Mouse (Mus musculus) embryonic facial prominence, embryonic 12.5 days (tissue): ENCODE measurements at regions not wholly inside any gene's neighbourhood (a gene's known extent, or its start where the extent isn't known, plus 50 kb on each side); places are given as distances from the start of the nearest gene placed in this dataset.

ENCODE experiments used
- ATAC-seq: fragments of 200-750 bp; cut with Nextera tagmentation; 2 replicates; pipeline ENCODE4 v1.8.0; 2017; ENCODE audit not compliant: insufficient number of reproducible peaks, insufficient read depth, low FRiP score, low TSS enrichment
- H3K27ac ChIP-seq: fragments of 300-500 bp; sonication (generic); 2 replicates; pipeline ENCODE4 v1.5.1; 2016; ENCODE audit warnings: mild to moderate bottlenecking
- H3K27me3 ChIP-seq: fragments of 300-500 bp; sonication (generic); 2 replicates; pipeline ENCODE4 v1.6.1; 2016; ENCODE audit warnings: mild to moderate bottlenecking, moderate library complexity
- H3K36me3 ChIP-seq: fragments of 300-500 bp; sonication (generic); 2 replicates; pipeline ENCODE4 v1.6.1; 2016; ENCODE audit warnings: mild to moderate bottlenecking
- H3K4me1 ChIP-seq: fragments of 300-500 bp; sonication (generic); 2 replicates; pipeline ENCODE4 v1.6.1; 2016
- H3K4me2 ChIP-seq: fragments of 300-500 bp; sonication (generic); replicated peaks from 2 replicates; pipeline ENCODE4 v1.6.1; 2016; ENCODE audit warnings: mild to moderate bottlenecking, moderate library complexity
- H3K4me3 ChIP-seq: fragments of 300-500 bp; sonication (generic); 2 replicates; pipeline ENCODE4 v1.5.1; 2016; ENCODE audit warnings: mild to moderate bottlenecking
- H3K9ac ChIP-seq: fragments of 300-500 bp; sonication (generic); 2 replicates; pipeline ENCODE4 v1.6.1; 2016; ENCODE audit warnings: mild to moderate bottlenecking, moderate library complexity
- H3K9me3 ChIP-seq: fragments of 300-500 bp; sonication (generic); 2 replicates; pipeline ENCODE4 v1.6.1; 2016; ENCODE audit warnings: mild to moderate bottlenecking, moderate library complexity
- WGBS: fragments of 180-500 bp; shearing (Covaris S2); methylation state at CpG from one replicate; pipeline ENCODE4 v1.1.7; 2016; 5-methylcytosine and 5-hydroxymethylcytosine counted together

- WGBS, result 0% methylated on average over 3 of the region's 3 CpGs
These were observed 374.2 kb upstream of the Fam49b start for GRCm38 (mm10) chr15:64434502-64434901.

GRCm38 (mm10) chr15:64434908-64435307, 374.6 kb upstream of the Fam49b start:
- H3K27ac ChIP-seq, result no peak overlapping the region
- H3K4me2 ChIP-seq, result no peak overlapping the region
- H3K27me3 ChIP-seq, result no peaks in the 10 kb centered on the region
- H3K4me3 ChIP-seq, result no peak overlapping the region
- no peak overlapping the region for H3K9ac ChIP-seq
- H3K36me3 ChIP-seq, result no peaks in the 10 kb centered on the region
- H3K9me3 ChIP-seq, result no peaks in the 10 kb centered on the region
- WGBS, result 83% methylated on average over 2 of the region's 2 CpGs
- H3K4me1 ChIP-seq, result no peaks in the 10 kb centered on the region; the same call in 1 of the 2 replicates
- no peak for ATAC-seq

More at GRCm38 (mm10) chr15:64434502-64434901, 374.2 kb upstream of the Fam49b start:
- H3K4me2 ChIP-seq, result no peak overlapping the region
- no peaks in the 10 kb centered on the region for H3K9me3 ChIP-seq
- no peak for ATAC-seq
- H3K27me3 ChIP-seq, result no peaks in the 10 kb centered on the region
- no peaks in the 10 kb centered on the region for H3K36me3 ChIP-seq
- no peaks in the 10 kb centered on the region; the same call in 1 of the 2 replicates for H3K4me1 ChIP-seq
- H3K4me3 ChIP-seq, result no peak overlapping the region
- no peak overlapping the region for H3K9ac ChIP-seq
- no peak overlapping the region for H3K27ac ChIP-seq

GRCm38 (mm10) chr15:64445076-64445475, 372.4 kb upstream of the Gm21798 start:
- H3K9me3 ChIP-seq, result no peaks in the 10 kb centered on the region
- no peak for ATAC-seq
- H3K4me2 ChIP-seq, result no peak overlapping the region
- no peaks in the 10 kb centered on the region for H3K4me1 ChIP-seq
- H3K36me3 ChIP-seq, result no peaks in the 10 kb centered on the region
- H3K9ac ChIP-seq, result no peak overlapping the region
- WGBS, result 71% methylated on average over 4 of the region's 4 CpGs
- no peaks in the 10 kb centered on the region for H3K27me3 ChIP-seq
- H3K27ac ChIP-seq, result no peak overlapping the region
- no peak overlapping the region for H3K4me3 ChIP-seq

DNA sequence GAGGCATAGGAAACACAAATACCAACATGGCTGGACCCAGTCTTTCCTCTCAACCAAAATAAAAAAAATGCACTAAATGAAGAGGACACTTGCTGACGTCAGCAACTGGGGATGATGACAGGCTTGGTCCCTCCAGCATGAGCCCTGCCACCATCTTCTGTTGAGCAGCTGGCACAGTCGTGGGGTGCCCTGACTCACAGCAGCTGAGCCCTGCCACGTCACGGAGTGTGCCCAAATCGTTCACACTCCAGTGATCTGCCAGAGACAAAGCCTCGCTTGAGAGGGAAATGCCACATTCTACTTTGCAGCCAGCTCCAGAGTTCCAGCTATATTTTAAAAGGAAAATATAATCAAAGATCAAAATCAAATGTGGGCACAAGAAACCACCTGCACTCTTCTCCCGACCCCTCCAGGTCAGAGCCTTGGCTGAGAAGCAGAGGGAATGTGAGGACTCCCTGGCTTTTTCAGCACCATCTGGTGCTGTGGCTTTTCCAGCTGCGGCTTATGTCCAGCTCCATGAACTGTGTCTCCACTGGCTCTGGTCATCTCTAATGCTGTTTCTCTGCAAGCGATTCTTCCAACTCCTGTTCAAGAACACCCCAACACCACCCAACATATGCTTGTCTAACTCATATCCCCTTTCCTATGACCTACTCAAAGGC, 371.0 kb upstream of the Gm21798 start:
- 76% methylated on average over 9 of the region's 9 CpGs for WGBS
- H3K4me2 ChIP-seq, result no peak overlapping the region
- no peaks in the 10 kb centered on the region for H3K36me3 ChIP-seq
- H3K9ac ChIP-seq, result no peak overlapping the region
- H3K4me1 ChIP-seq, result no peaks in the 10 kb centered on the region
- no peaks in the 10 kb centered on the region for H3K9me3 ChIP-seq
- H3K27ac ChIP-seq, result no peak overlapping the region
- H3K4me3 ChIP-seq, result no peak overlapping the region
- 0 out of 2 replicates have a peak, but pooled peaks have one; percentile 64 for ATAC-seq
- no peaks in the 10 kb centered on the region for H3K27me3 ChIP-seq

- H3K4me2 ChIP-seq, result no peak overlapping the region
- no peak overlapping the region for H3K4me3 ChIP-seq
- no peak for ATAC-seq
- H3K27ac ChIP-seq, result no peak overlapping the region
- H3K9me3 ChIP-seq, result no peaks in the 10 kb centered on the region
- no peaks in the 10 kb centered on the region for H3K4me1 ChIP-seq
- no peaks in the 10 kb centered on the region for H3K36me3 ChIP-seq
- H3K9ac ChIP-seq, result no peak overlapping the region
- H3K27me3 ChIP-seq, result no peaks in the 10 kb centered on the region
- 71% methylated on average over 5 of the region's 5 CpGs for WGBS
These were observed 370.1 kb upstream of the Gm21798 start for GRCm38 (mm10) chr15:64447239-64447952.

DNA sequence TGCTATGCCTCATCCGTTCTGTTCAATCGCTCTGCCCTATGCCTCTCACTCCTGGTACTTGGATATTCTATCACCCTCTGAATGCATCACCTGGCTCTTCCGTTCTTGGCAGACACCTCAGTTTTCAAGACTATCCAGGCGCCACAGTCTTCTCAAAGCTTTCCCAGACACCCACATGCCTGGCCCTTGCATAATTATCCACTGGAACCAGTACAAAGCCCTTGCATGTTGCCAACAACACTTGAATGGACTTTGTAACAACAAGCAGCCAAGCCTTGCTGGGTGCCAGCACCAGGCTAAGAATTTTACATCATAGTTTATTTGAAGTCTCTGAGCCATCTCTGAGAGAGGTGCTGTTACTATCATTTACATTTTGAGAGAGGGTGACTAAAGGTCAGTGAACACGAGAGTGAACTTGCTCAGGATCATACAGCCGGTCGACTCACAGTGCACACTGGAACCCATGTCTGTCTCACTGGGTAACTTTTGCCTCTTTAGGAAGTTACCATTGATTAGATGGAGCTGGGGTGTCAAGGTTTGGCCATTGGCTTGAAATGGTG, 368.8 kb upstream of the Gm21798 start:
- ATAC-seq, result no peak
- Histone ChIP-seq H3K9ac (no peak overlapping the region), H3K4me3 (no peak overlapping the region), H3K36me3 (no peaks in the 10 kb centered on the region), H3K4me2 (no peak overlapping the region), H3K4me1 (no peaks in the 10 kb centered on the region), H3K9me3 (no peaks in the 10 kb centered on the region), H3K27ac (no peak overlapping the region), H3K27me3 (no peaks in the 10 kb centered on the region)
- WGBS, result 89% methylated on average over 7 of the region's 7 CpGs

- Histone ChIP-seq H3K27ac (no peak overlapping the region), H3K36me3 (no peaks in the 10 kb centered on the region), H3K4me1 (no peaks in the 10 kb centered on the region), H3K4me3 (no peak overlapping the region), H3K4me2 (no peak overlapping the region), H3K27me3 (no peaks in the 10 kb centered on the region), H3K9ac (no peak overlapping the region), H3K9me3 (no peaks in the 10 kb centered on the region)
- WGBS, result 84% methylated on average over 1 of the region's 1 CpGs
- ATAC-seq, result no peak
These were observed 346.8 kb upstream of the Gm21798 start for GRCm38 (mm10) chr15:64470743-64471142.

- no peak overlapping the region for H3K4me3 ChIP-seq
- no peak for ATAC-seq
- no peak overlapping the region for H3K9ac ChIP-seq
- no peaks in the 10 kb centered on the region for H3K27me3 ChIP-seq
- WGBS, result 45% methylated on average over 2 of the region's 2 CpGs
- no peaks in the 10 kb centered on the region for H3K4me1 ChIP-seq
- H3K9me3 ChIP-seq, result no peaks in the 10 kb centered on the region
- H3K27ac ChIP-seq, result no peak overlapping the region
- H3K4me2 ChIP-seq, result no peak overlapping the region
- no peaks in the 10 kb centered on the region for H3K36me3 ChIP-seq
These were observed 345.9 kb upstream of the Gm21798 start for GRCm38 (mm10) chr15:64471597-64471996.

- Histone ChIP-seq H3K27me3 (no peaks in the 10 kb centered on the region), H3K4me3 (no peak overlapping the region), H3K27ac (no peak overlapping the region), H3K36me3 (no peaks in the 10 kb centered on the region), H3K9ac (no peak overlapping the region), H3K9me3 (no peaks in the 10 kb centered on the region), H3K4me2 (no peak overlapping the region), H3K4me1 (no peaks in the 10 kb centered on the region)
- WGBS, result 97% methylated on average over 1 of the region's 1 CpGs
- no peak for ATAC-seq
These were observed 343.3 kb upstream of the Gm21798 start for GRCm38 (mm10) chr15:64474236-64474635.

GRCm38 (mm10) chr15:64477131-64477530, 340.4 kb upstream of the Gm21798 start:
- WGBS, result 86% methylated on average over 5 of the region's 5 CpGs
- H3K27me3 ChIP-seq, result no peaks in the 10 kb centered on the region
- no peak overlapping the region for H3K27ac ChIP-seq
- H3K4me2 ChIP-seq, result no peak overlapping the region
- H3K4me1 ChIP-seq, result no peaks in the 10 kb centered on the region
- no peak for ATAC-seq
- no peaks in the 10 kb centered on the region for H3K9me3 ChIP-seq
- no peak overlapping the region for H3K9ac ChIP-seq
- no peak overlapping the region for H3K4me3 ChIP-seq
- H3K36me3 ChIP-seq, result no peaks in the 10 kb centered on the region

DNA sequence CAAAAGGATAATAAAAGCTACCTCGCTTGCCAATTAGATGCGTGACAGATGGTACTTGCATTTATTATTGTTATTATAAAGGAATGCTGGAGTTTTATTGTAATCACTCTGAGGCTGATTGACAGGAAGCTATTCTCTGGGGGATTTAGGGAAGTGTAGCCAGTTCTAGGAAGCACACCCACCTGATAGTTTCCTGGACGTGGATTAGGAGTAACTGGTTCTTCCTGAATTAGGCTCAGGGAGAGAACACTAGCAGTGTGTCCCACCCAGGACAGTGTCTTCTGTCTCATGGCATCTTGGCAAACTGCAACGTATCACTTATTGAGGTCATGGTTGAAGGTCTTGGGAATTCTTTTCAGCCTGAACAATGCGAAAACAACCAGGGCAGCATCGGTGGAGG, 336.9 kb upstream of the Gm21798 start:
- Histone ChIP-seq H3K27ac (no peak overlapping the region), H3K4me1 (no peaks in the 10 kb centered on the region), H3K4me2 (no peak overlapping the region), H3K4me3 (no peak overlapping the region), H3K9me3 (no peaks in the 10 kb centered on the region), H3K9ac (no peak overlapping the region), H3K36me3 (no peaks in the 10 kb centered on the region), H3K27me3 (no peaks in the 10 kb centered on the region)
- no peak for ATAC-seq
- WGBS, result 54% methylated on average over 6 of the region's 6 CpGs

DNA sequence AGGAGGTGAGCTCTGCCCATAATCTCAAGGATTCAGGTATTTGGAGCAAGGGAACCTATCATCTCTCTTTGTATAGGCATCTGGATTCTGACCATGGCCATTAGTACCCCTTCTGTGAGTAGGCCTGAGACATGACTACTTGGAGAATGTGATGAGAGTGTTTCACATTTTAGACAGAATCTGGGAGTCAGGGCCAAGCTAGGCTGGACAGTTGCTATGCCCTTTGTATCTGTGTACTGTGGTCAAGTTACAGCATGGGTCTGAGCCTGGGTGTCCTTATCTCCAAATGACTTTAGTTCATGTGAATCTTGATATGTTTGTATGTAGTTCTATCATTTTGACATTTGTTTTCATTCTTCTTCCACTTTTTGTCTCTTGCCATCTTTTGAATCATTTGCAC, 336.3 kb upstream of the Gm21798 start:
- Histone ChIP-seq H3K9ac (no peak overlapping the region), H3K27me3 (no peaks in the 10 kb centered on the region), H3K4me3 (no peak overlapping the region), H3K9me3 (no peaks in the 10 kb centered on the region), H3K27ac (no peak overlapping the region), H3K36me3 (no peaks in the 10 kb centered on the region), H3K4me1 (no peaks in the 10 kb centered on the region), H3K4me2 (no peak overlapping the region)
- ATAC-seq, result no peak
